Mouse (Mus musculus) hindbrain, embryonic 15.5 days (tissue): ENCODE results near the gene Smg6. TPM values are rescaled to one million over a fixed set of nuclear protein-coding genes. Genes with fewer than 3 reads are reported as not detected.

ENCODE experiments used
- ATAC-seq: fragments of 200-750 bp; cut with Nextera tagmentation; 2 replicates; pipeline ENCODE4 v1.8.0; 2017; ENCODE audit warnings: low read depth, moderate number of reproducible peaks, moderate TSS enrichment; ENCODE audit not compliant: low FRiP score
- H3K27ac ChIP-seq: fragments of 300-500 bp; sonication (generic); replicated peaks from 2 replicates; pipeline ENCODE4 v1.5.1; 2015; ENCODE audit warnings: mild to moderate bottlenecking, inconsistent platforms
- H3K27me3 ChIP-seq: fragments of 300-500 bp; sonication (generic); 2 replicates; pipeline ENCODE4 v1.6.1; 2015; ENCODE audit warnings: control low read depth, inconsistent platforms
- H3K36me3 ChIP-seq: fragments of 300-500 bp; sonication (generic); 2 replicates; pipeline ENCODE4 v1.6.1; 2015; ENCODE audit warnings: control low read depth, inconsistent platforms
- H3K4me1 ChIP-seq: fragments of 300-500 bp; sonication (generic); replicated peaks from 2 replicates; pipeline ENCODE4 v1.6.1; 2015; ENCODE audit warnings: control low read depth, inconsistent platforms
- H3K4me2 ChIP-seq: fragments of 300-500 bp; sonication (generic); 2 replicates; pipeline ENCODE4 v1.6.1; 2015; ENCODE audit warnings: moderate library complexity, mild to moderate bottlenecking, inconsistent platforms
- H3K4me3 ChIP-seq: fragments of 300-500 bp; sonication (generic); 2 replicates; pipeline ENCODE4 v1.5.1; 2015; ENCODE audit warnings: mild to moderate bottlenecking, inconsistent platforms
- H3K9ac ChIP-seq: fragments of 300-500 bp; sonication (generic); 2 replicates; pipeline ENCODE4 v1.6.1; 2015; ENCODE audit warnings: inconsistent platforms
- H3K9me3 ChIP-seq: fragments of 300-500 bp; sonication (generic); 2 replicates; pipeline ENCODE4 v1.6.1; 2016; ENCODE audit warnings: control low read depth, inconsistent platforms
- WGBS: fragments of 180-500 bp; shearing (Covaris S2); methylation state at CpG from one replicate; pipeline ENCODE4 v1.1.7; 2015; 5-methylcytosine and 5-hydroxymethylcytosine counted together
- polyA plus RNA-seq: library from polyadenylated mRNA; unstranded; fragments of >200 nt; fragmentation: Nextera tagmentation; extraction: Ambion mirVana; gene quantifications from 2 replicates; pipeline ENCODE4 v1.2.1, GENCODE M21; 2015

Gene Smg6
- polyA plus RNA-seq, 1 experiment from 2014 or later: 13.5 TPM

DNA sequence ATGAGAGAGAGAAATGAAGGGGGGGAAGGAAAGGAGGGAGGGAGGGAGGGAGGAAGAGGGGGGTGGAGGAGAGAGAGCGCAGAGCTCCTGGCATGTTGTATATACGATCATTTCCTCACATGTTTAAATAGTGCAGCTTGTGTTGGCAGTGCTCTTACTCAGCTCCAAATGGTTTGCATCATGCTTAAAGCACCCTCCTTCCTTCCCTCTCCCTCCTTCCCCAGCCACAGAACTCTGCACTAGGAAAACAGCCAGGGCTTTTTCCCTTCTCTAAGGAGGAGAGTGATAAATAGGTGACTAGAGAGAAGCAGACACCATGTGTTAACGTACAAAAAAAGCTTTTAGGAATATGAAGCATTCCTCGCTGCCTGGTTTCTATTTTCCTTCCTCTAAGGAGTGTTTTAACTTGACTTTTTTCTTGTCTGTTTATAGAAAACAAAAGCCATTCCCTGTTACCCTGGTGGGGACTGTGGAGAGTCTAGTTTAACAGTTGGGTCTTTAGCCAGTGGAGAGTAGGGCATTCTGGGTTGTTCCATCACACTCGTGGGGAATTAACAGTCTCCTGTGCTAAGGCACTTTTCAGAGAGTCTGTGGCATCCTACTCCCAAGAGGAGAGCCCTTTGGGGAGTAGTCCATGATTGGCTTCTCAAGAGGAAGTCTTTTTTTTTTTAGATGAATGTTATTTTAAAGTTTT, 128.7 kb downstream of the Smg6 start:
- H3K27ac ChIP-seq: 0 out of 2 replicates have a peak overlapping the region, but pooled peaks have one; percentile 14
- no peaks in the 10 kb centered on the region for H3K9me3 ChIP-seq
- H3K4me2 ChIP-seq: no peak overlapping the region
- no peak for ATAC-seq
- peaks cover 13% of the 10 kb centered on the region for H3K4me1 ChIP-seq
- H3K27me3 ChIP-seq: no peaks in the 10 kb centered on the region
- peaks cover 3% of the 10 kb centered on the region; the same call in 1 of the 2 replicates for H3K36me3 ChIP-seq
- H3K9ac ChIP-seq: no peak overlapping the region
- no peak overlapping the region for H3K4me3 ChIP-seq
- 65% methylated on average over 5 of the region's 5 CpGs for WGBS

DNA sequence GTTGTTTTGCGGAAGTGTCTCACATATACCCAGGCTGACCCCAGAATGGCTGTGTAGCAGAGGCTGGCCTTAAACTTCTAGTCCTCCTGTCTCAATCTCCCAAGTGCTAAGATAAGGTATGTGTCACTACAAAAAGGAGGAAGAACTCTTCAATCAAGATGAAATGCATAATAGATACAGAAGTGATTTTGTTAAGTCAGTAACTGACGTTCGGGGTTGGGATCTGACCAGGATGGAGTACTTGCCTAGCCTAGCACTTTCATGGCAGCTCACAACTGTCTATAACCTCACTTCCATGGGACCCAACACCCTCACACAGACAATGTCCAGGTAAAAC, 129.2 kb downstream of the Smg6 start:
- WGBS: 91% methylated on average over 3 of the region's 3 CpGs
- Histone ChIP-seq H3K27ac (no peak overlapping the region), H3K4me2 (no peak overlapping the region), H3K9ac (no peak overlapping the region), H3K9me3 (no peaks in the 10 kb centered on the region), H3K4me1 (peaks cover 13% of the 10 kb centered on the region), H3K4me3 (no peak overlapping the region), H3K36me3 (peaks cover 3% of the 10 kb centered on the region; the same call in 1 of the 2 replicates), H3K27me3 (no peaks in the 10 kb centered on the region)
- no peak for ATAC-seq

DNA sequence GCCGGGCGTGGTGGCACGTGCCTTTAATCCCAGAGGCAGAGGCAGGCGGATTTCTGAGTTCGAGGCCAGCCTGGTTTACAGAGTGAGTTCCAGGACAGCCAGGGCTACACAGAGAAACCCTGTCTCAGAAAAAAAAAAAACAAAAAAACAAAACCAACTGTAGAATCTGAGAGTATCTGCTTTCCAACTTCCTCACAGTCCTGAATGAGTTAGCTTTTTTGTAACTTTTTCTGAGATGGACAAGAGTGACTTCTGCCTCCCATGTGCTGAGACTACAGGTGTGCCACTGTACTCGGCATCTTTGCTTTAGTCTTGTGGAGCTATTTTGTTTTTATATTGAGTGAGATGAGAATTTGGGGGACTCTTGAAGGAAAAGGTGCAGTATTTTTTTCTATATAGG, 137.0 kb downstream of the Smg6 start:
- Histone ChIP-seq H3K4me2 (no peak overlapping the region), H3K9ac (no peak overlapping the region), H3K27me3 (no peaks in the 10 kb centered on the region), H3K4me3 (no peak overlapping the region), H3K27ac (no peak overlapping the region), H3K9me3 (no peaks in the 10 kb centered on the region), H3K4me1 (no peaks in the 10 kb centered on the region), H3K36me3 (no peaks in the 10 kb centered on the region)
- no peak for ATAC-seq
- WGBS: 96% methylated on average over 6 of the region's 6 CpGs

DNA sequence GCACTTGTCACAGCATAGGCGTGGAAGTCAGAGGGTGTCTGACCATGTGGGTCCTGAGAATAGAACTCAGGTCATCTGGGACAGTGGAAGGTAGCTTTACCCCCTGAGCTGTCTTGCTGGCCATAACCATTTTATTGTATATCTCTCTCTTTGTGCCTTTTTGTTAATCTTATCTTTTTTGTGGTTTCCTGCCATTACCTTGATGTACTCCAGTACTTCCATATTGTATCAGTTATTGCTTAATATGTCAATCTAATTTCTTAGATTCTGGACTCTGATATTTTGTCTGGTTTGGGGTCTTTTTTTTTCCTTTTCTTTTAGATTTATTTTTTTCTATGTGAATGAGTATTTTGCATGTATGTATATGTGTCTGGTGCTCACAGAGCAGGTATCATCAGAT, 138.6 kb downstream of the Smg6 start:
- 86% methylated on average over 1 of the region's 1 CpGs for WGBS
- Histone ChIP-seq H3K27me3 (no peaks in the 10 kb centered on the region), H3K4me1 (no peaks in the 10 kb centered on the region), H3K36me3 (no peaks in the 10 kb centered on the region), H3K9me3 (no peaks in the 10 kb centered on the region), H3K9ac (no peak overlapping the region), H3K4me3 (no peak overlapping the region), H3K4me2 (no peak overlapping the region), H3K27ac (no peak overlapping the region)
- no peak for ATAC-seq

DNA sequence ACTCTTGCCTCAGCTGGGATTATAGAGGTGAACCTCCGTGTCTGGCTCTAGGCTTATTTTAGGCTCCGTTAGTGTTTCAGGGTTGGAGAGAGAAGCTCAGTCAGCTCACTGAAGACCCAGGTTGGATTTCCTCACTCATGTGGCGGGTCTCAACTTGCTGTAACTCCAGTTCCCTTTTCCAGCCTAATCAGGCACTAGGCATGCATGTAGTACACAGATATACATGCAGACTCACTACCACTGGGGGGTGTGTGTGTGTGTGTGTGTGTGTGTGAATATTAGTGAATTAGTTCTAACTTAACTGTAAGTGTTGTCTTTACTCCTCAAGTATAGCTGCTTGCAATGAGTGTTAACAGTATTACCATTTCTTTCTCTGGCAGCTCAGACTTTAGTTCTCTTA, 145.7 kb downstream of the Smg6 start:
- WGBS: 92% methylated on average over 3 of the region's 3 CpGs
- Histone ChIP-seq H3K9ac (no peak overlapping the region), H3K27me3 (no peaks in the 10 kb centered on the region), H3K27ac (no peak overlapping the region), H3K4me2 (no peak overlapping the region), H3K36me3 (no peaks in the 10 kb centered on the region), H3K9me3 (no peaks in the 10 kb centered on the region), H3K4me1 (no peaks in the 10 kb centered on the region), H3K4me3 (no peak overlapping the region)
- no peak for ATAC-seq

DNA sequence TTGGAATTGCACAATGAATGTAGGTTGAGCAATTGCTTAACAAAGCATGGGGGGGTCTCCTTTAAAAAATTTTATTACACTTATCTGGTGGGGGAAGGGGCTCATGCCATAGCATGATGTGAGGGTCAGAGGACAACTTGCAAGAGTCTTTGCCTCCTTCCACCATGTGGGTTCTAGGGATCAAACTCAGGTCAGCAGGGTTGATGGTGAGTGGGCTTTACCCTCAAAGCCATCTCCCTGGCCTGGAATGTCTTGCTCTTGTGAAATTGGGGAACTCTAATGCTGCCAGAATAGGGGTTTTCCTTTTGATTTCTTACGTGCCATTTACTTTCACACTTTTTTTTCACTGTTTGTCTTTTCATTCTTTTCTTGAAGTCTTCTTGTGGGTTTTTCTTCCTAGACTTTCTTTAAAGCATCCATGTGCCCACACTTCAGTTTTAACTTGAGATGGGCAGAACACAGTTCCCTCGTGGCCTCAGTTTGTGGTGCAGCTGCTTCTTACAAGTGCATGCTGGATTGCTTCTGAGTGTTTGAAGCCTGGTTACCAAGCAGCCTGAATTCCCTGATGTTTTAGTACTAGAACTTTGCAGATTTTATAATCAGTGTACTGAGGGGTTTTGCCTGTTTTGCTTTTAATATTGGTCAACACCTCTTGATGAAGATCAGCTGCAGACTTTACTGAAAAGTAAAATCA, 147.5 kb downstream of the Smg6 start:
- H3K27me3 ChIP-seq: no peaks in the 10 kb centered on the region
- no peak overlapping the region for H3K4me2 ChIP-seq
- 0 out of 2 replicates have a peak, but pooled peaks cover under 1% of the 10 kb centered on the region for H3K4me1 ChIP-seq
- no peak for ATAC-seq
- H3K36me3 ChIP-seq: no peaks in the 10 kb centered on the region
- H3K27ac ChIP-seq: no peak overlapping the region
- 68% methylated on average over 2 of the region's 2 CpGs for WGBS
- H3K4me3 ChIP-seq: no peak overlapping the region
- H3K9me3 ChIP-seq: no peaks in the 10 kb centered on the region
- H3K9ac ChIP-seq: no peak overlapping the region

DNA sequence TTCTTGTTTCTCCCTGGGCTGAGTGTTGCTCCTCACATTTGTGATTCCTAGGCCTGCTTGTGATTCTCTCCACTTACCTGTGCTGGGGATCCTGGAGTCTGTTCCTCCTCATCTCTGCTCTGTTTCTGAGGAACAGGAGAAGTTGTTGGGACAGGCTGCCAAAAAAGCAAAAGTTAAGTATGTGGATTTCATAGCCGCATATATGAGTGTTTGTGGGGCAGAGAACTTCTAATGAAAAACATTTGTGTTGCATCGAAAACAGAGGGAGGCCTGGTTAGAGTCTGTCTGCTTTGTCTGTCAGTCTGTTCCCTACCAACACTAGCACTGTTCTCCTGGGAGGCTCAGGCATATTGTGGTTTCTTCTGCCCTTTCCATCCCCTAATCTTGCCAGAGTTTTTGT, 148.1 kb downstream of the Smg6 start:
- Histone ChIP-seq H3K9me3 (no peaks in the 10 kb centered on the region), H3K27me3 (no peaks in the 10 kb centered on the region), H3K9ac (no peak overlapping the region), H3K4me3 (no peak overlapping the region), H3K4me1 (0 out of 2 replicates have a peak, but pooled peaks cover 3% of the 10 kb centered on the region), H3K4me2 (no peak overlapping the region), H3K27ac (no peak overlapping the region), H3K36me3 (no peaks in the 10 kb centered on the region)
- 96% methylated on average over 2 of the region's 2 CpGs for WGBS
- no peak for ATAC-seq

DNA sequence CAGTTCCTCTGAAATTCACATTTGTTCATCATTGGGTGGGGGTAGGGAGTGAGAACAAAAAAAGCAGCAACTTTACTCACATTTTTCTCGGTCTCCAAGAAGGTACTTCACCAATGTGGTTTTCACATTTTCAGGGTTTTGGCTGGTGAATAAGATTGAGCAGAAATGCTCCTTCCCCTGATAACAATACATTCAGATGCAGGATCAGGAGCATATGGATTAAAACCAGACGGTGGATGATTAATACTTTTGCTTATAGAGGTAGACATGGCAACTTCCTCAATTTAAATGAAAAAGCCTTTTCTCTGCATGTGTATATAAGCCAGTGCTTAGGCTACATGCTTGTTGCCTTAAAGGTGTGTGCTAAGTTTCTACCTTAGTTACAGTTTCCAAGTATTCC, 148.9 kb downstream of the Smg6 start:
- Histone ChIP-seq H3K27ac (no peak overlapping the region), H3K9ac (no peak overlapping the region), H3K4me2 (no peak overlapping the region), H3K27me3 (no peaks in the 10 kb centered on the region), H3K9me3 (no peaks in the 10 kb centered on the region), H3K4me1 (0 out of 2 replicates have a peak, but pooled peaks cover 3% of the 10 kb centered on the region), H3K36me3 (no peaks in the 10 kb centered on the region), H3K4me3 (no peak overlapping the region)
- WGBS: 71% methylated on average over 2 of the region's 2 CpGs
- ATAC-seq: no peak

DNA sequence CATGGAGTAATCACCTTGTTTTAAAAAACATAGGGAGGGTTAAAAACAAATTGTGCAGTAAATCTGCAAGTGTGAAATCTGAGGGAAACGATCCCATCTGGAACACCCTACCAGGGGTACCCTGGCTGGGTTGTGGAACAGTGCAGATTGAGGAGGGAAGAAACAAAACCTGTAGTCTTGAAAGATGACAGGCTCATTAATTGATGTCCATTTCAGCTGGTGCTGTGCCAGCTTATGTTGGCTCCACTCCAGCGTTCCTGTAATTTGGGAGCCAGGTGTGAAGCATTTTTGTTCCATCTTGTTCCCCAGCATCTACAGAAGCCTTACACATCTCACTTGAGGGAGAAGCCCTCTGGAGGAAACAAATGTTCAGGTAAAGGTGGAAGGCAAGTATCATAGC, 153.0 kb downstream of the Smg6 start:
- Histone ChIP-seq H3K4me3 (no peak overlapping the region), H3K9ac (no peak overlapping the region), H3K27ac (no peak overlapping the region), H3K36me3 (no peaks in the 10 kb centered on the region), H3K4me2 (no peak overlapping the region), H3K4me1 (0 out of 2 replicates have a peak, but pooled peaks cover 3% of the 10 kb centered on the region), H3K9me3 (no peaks in the 10 kb centered on the region), H3K27me3 (no peaks in the 10 kb centered on the region)
- no peak for ATAC-seq
- 70% methylated on average over 2 of the region's 2 CpGs for WGBS

DNA sequence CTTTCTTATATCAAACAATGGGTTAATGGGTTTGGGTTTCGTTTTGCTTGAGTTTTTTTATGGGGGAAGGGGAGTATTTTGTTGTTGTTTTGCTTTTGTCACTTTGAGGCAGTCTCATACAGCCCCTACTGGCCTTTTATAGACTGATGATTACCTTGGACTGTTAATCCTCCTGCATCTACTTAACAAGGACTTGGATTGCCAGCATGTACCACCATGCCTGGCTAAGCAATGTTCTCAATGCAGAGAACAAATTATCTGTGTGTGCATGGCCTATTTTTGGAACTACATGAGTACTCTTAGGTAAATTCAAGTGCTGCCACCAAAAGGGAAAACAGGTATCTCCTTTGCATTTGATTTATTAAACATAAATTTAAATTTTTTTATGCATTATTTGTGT, 157.4 kb downstream of the Smg6 start:
- H3K9ac ChIP-seq: no peak overlapping the region
- no peaks in the 10 kb centered on the region for H3K27me3 ChIP-seq
- no peaks in the 10 kb centered on the region for H3K9me3 ChIP-seq
- 91% methylated on average over 1 of the region's 1 CpGs for WGBS
- H3K4me2 ChIP-seq: no peak overlapping the region
- ATAC-seq: no peak
- no peaks in the 10 kb centered on the region for H3K36me3 ChIP-seq
- 0 out of 2 replicates have a peak, but pooled peaks cover 3% of the 10 kb centered on the region for H3K4me1 ChIP-seq
- no peak overlapping the region for H3K4me3 ChIP-seq
- no peak overlapping the region for H3K27ac ChIP-seq

DNA sequence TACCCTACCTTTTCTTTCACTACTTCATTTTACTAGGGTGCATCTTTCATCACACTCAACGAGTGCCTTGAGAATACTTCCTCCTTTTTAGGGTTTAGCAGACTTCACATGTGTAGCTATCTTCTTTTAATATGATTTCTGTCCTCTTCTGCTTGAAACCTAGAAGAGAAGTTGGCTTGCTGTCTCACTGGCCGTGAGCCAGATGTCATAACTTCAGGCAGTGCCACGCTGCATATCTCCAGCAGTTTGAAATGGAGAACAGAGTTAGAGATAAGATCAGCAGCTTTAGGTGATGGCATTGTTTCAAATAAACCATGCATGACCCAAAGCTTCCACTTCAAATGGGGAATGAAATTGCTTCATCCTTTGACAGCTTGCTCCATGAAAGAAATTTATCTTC, 166.5 kb downstream of the Smg6 start:
- Histone ChIP-seq H3K27ac (0 out of 2 replicates have a peak overlapping the region, but pooled peaks have one; percentile 32), H3K9ac (no peak overlapping the region), H3K36me3 (no peaks in the 10 kb centered on the region), H3K4me2 (no peak overlapping the region), H3K4me3 (no peak overlapping the region), H3K4me1 (peaks cover 7% of the 10 kb centered on the region; the same call in 1 of the 2 replicates), H3K27me3 (no peaks in the 10 kb centered on the region), H3K9me3 (no peaks in the 10 kb centered on the region)
- no peak for ATAC-seq
- WGBS: 57% methylated on average over 3 of the region's 3 CpGs

DNA sequence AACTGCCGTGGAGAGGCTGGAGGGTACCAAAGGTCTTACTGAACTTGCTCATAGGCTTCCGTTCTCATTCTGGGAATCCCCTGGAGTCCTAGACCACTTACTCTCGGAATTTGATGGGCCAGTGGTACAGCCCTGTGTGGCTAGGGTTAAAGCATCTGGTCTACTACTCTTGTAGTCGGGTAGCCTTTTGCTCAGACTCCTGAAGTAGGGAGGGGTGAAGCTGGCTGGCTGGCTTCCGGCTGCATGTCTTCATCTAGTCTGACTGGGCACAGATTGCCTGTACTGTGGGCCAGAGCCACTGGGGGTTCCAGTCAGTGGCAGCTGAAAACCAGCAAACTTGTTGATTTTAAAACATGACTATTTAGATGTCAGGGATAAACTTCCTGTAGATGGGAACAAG, 167.0 kb downstream of the Smg6 start:
- Histone ChIP-seq H3K36me3 (no peaks in the 10 kb centered on the region), H3K27ac (peak overlapping the region; percentile 32), H3K4me1 (peaks cover 7% of the 10 kb centered on the region; the same call in 1 of the 2 replicates), H3K27me3 (no peaks in the 10 kb centered on the region), H3K9me3 (no peaks in the 10 kb centered on the region), H3K4me3 (no peak overlapping the region), H3K9ac (no peak overlapping the region), H3K4me2 (no peak overlapping the region)
- no peak; the same call in 1 of the 2 replicates for ATAC-seq
- WGBS: 50% methylated on average over 5 of the region's 5 CpGs
